Mouse (Mus musculus) ovary, adult 10 weeks (tissue): ENCODE measurements around the gene Rmnd5b. TPM values are rescaled to one million over a fixed set of nuclear protein-coding genes. Genes with fewer than 3 reads are reported as not detected.

Source experiments
- polyA plus RNA-seq: library from polyadenylated mRNA; stranded (reverse); fragments of 350-450 nt; fragmentation: Illumina TruSeq; extraction: RNeasy Lipid Tissue Mini Kit (QIAGEN cat#74804); gene quantifications from one replicate; pipeline ENCODE4 v1.2.3, GENCODE M21; 2014

The Rmnd5b gene
- polyA plus RNA-seq: 14.3 TPM

GRCm38 (mm10) chr11:51635525-51636322 is at the start of gene Rmnd5b:
Gene Rmnd5b (minus strand): TSS chr11:51635896.

GRCm38 (mm10) chr11:51650691-51651515 is 15.2 kb upstream of the Rmnd5b start, which contains the start of the genes N4bp3 and D930048N14Rik:
Gene N4bp3 (minus strand): TSS chr11:51650842.
Gene D930048N14Rik (plus strand): TSS chr11:51650954.

GRCm38 (mm10) chr11:51619409-51620060 is 16.2 kb downstream of the Rmnd5b start, which contains the start of gene Nhp2:
Gene Nhp2 (plus strand): TSS chr11:51619735.

GRCm38 (mm10) chr11:51606447-51607095 is 29.1 kb downstream of the Rmnd5b start, which contains the start of gene Hnrnpab:
Gene Hnrnpab (minus strand): TSS chr11:51606847.

GRCm38 (mm10) chr11:51584431-51585248 is 51.1 kb downstream of the Rmnd5b start, which contains the start of gene Phykpl:
Gene Phykpl (plus strand): TSS chr11:51584757.

Other genes starting within 250 kb of the Rmnd5b start
- gene Phykpl, start 51.1 kb downstream of the Rmnd5b start, polyA plus RNA-seq: 10.5 TPM
- gene Hnrnpab, start 29.0 kb downstream of the Rmnd5b start, polyA plus RNA-seq: 665 TPM
- 1.7 TPM for gene Nhp2, start 16.2 kb downstream of the Rmnd5b start, polyA plus RNA-seq
- not detected for gene N4bp3, start 14.9 kb upstream of the Rmnd5b start, polyA plus RNA-seq
- gene D930048N14Rik, start 15.1 kb upstream of the Rmnd5b start, polyA plus RNA-seq: 0.91 TPM
- 79.6 TPM for gene 0610009B22Rik, start 53.0 kb upstream of the Rmnd5b start, polyA plus RNA-seq
- gene Sec24a, start 127.7 kb upstream of the Rmnd5b start, polyA plus RNA-seq: 35.9 TPM
- 194 TPM for gene Sar1b, start 127.8 kb upstream of the Rmnd5b start, polyA plus RNA-seq
- 7.3 TPM for gene Jade2, start 221.8 kb upstream of the Rmnd5b start, polyA plus RNA-seq